Mouse (Mus musculus) forebrain, postnatal 0 days (tissue): ENCODE measurements around the gene Ptcd1. TPM values are rescaled to one million over a fixed set of nuclear protein-coding genes. Genes with fewer than 3 reads are reported as not detected.

ENCODE experiments used
- ATAC-seq: fragments of 200-750 bp; cut with Nextera tagmentation; 2 replicates; pipeline ENCODE4 v1.8.0; 2017; ENCODE audit warnings: mild to moderate bottlenecking, moderate library complexity
- DNase-seq: peaks from one replicate; pipeline ENCODE4 v3.0.0-alpha.2; 2015
- H3K27ac ChIP-seq: fragments of 300-500 bp; sonication (generic); 2 replicates; pipeline ENCODE4 v1.5.1; 2014; ENCODE audit warnings: low read depth, mild to moderate bottlenecking, antibody characterized with exemption, low read length, moderate library complexity, mixed read lengths
- H3K27me3 ChIP-seq: fragments of 300-500 bp; sonication (generic); 2 replicates; pipeline ENCODE4 v1.6.1; 2014; ENCODE audit warnings: mild to moderate bottlenecking, low read length, mixed read lengths; ENCODE audit not compliant: insufficient read depth
- H3K36me3 ChIP-seq: fragments of 300-500 bp; sonication (generic); 2 replicates; pipeline ENCODE4 v1.6.1; 2014; ENCODE audit warnings: mild to moderate bottlenecking, moderate library complexity; ENCODE audit not compliant: insufficient read depth
- H3K4me1 ChIP-seq: fragments of 300-500 bp; sonication (generic); 2 replicates; pipeline ENCODE4 v1.6.1; 2014; ENCODE audit warnings: antibody characterized with exemption; ENCODE audit not compliant: insufficient read depth
- H3K4me2 ChIP-seq: fragments of 300-500 bp; sonication (generic); 2 replicates; pipeline ENCODE4 v1.6.1; 2014; ENCODE audit warnings: low read depth, mild to moderate bottlenecking, moderate library complexity
- H3K4me3 ChIP-seq: fragments of 300-500 bp; sonication (generic); 2 replicates; pipeline ENCODE4 v1.5.1; 2014; ENCODE audit warnings: low read depth, low read length, mixed read lengths
- H3K9ac ChIP-seq: fragments of 300-500 bp; sonication (generic); 2 replicates; pipeline ENCODE4 v1.6.1; 2014; ENCODE audit warnings: mild to moderate bottlenecking
- H3K9me3 ChIP-seq: fragments of 300-500 bp; sonication (generic); 2 replicates; pipeline ENCODE4 v1.6.1; 2016; ENCODE audit warnings: low read length
- CTCF ChIP-seq: sonication (generic); IDR thresholded peaks from 2 replicates; pipeline ENCODE4 v1.5.1; 2016; ENCODE audit warnings: antibody characterized with exemption, control low read depth, low read depth
- WGBS: fragments of 180-500 bp; shearing (Covaris S2); extraction: QIAGEN DNeasy Blood & Tissue Kit; methylation state at CpG from one replicate; pipeline ENCODE4 v1.1.7; 2014; 5-methylcytosine and 5-hydroxymethylcytosine counted together
- polyA plus RNA-seq: library from polyadenylated mRNA; unstranded; fragments of >200 nt; fragmentation: Nextera tagmentation; extraction: Ambion mirVana; gene quantifications from 2 replicates; pipeline ENCODE4 v1.2.1, GENCODE M21; 2015
- total RNA-seq: library from RNA; depleted of rRNA; stranded (reverse); fragments of >200 nt; gene quantifications from 2 replicates; pipeline ENCODE4 v1.2.3, GENCODE M21; 2014

Gene Ptcd1
- total and polyA plus RNA-seq, 2 experiments from 2014 or later, result 21.7 to 32.6 TPM

- WGBS, result 97% methylated on average over 6 of the region's 6 CpGs
- H3K27ac ChIP-seq, result no peak overlapping the region
- no peak for ATAC-seq
- H3K36me3 ChIP-seq, result peaks cover 20% of the 10 kb centered on the region
- no peak overlapping the region for H3K9ac ChIP-seq
- H3K27me3 ChIP-seq, result no peaks in the 10 kb centered on the region
- DNase-seq, result no peak
- H3K4me2 ChIP-seq, result no peak overlapping the region
- TF ChIP-seq CTCF, result no peak
- H3K4me1 ChIP-seq, result peaks cover 13% of the 10 kb centered on the region
- H3K4me3 ChIP-seq, result no peak overlapping the region
- no peaks in the 10 kb centered on the region for H3K9me3 ChIP-seq
Measured at GRCm38 (mm10) chr5:145207385-145207784, 40.5 kb upstream of the Ptcd1 start.

DNA sequence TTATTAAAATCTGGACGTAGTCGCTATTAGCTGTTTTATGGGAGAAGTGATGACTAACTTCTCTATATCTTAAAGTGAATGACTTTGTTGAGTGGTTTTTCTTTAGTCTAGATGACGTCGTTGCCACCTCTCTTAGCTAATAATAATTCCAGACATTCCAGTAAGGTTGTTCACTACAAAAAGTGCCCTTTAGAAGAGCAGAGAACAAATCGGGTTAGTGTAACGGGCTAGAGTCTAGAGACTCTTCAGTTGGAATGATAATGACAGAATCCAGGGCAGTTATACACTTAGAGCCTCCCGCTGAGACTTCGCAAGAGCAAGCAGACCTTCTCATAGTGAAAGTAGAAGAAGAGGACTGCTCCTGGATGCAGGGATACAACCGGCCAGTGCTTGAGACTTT lies 38.1 kb upstream of the Ptcd1 start:
- ATAC-seq (no peak), DNase-seq (no peak)
- Histone ChIP-seq H3K9ac (peak overlapping the region; percentile 54), H3K4me3 (peak overlapping the region; percentile 60), H3K4me2 (peak overlapping the region; percentile 56), H3K27ac (no peak overlapping the region), H3K4me1 (peaks cover 18% of the 10 kb centered on the region), H3K36me3 (peaks cover under 1% of the 10 kb centered on the region; the same call in 1 of the 2 replicates), H3K9me3 (no peaks in the 10 kb centered on the region), H3K27me3 (no peaks in the 10 kb centered on the region)
- no peak for TF ChIP-seq CTCF
- 24% methylated on average over 9 of the region's 9 CpGs for WGBS

GRCm38 (mm10) chr5:145203936-145204691 lies 37.2 kb upstream of the Ptcd1 start, which contains the start of gene Zkscan5:
Zkscan5 (plus strand) TSS chr5:145204562.
- Histone ChIP-seq H3K36me3 (no peaks in the 10 kb centered on the region; the same call in 1 of the 2 replicates), H3K9me3 (no peaks in the 10 kb centered on the region), H3K4me2 (peak within 1 kb of the TSS; percentile 56), H3K4me1 (peaks cover 18% of the 10 kb centered on the region), H3K9ac (peak within 1 kb of the TSS; percentile 54), H3K27ac (peak within 1 kb of the TSS; percentile 85), H3K4me3 (peak within 1 kb of the TSS; percentile 60), H3K27me3 (no peaks in the 10 kb centered on the region)
- under 1% methylated on average over 22 of the region's 22 CpGs for WGBS
- DNase-seq (peak; percentile 97), ATAC-seq (peak; percentile 95)
- TF ChIP-seq CTCF, result no peak; the same call in 1 of the 2 replicates

- Histone ChIP-seq H3K27ac (no peak overlapping the region), H3K4me2 (no peak overlapping the region), H3K9ac (no peak overlapping the region), H3K4me3 (no peak overlapping the region), H3K27me3 (no peaks in the 10 kb centered on the region), H3K36me3 (peaks cover 7% of the 10 kb centered on the region; the same call in 1 of the 2 replicates), H3K4me1 (peaks cover 18% of the 10 kb centered on the region), H3K9me3 (no peaks in the 10 kb centered on the region)
- ATAC-seq (no peak), DNase-seq (no peak)
- TF ChIP-seq CTCF, result no peak
- WGBS, result 53% methylated on average over 3 of the region's 3 CpGs
Measured at GRCm38 (mm10) chr5:145202446-145202845, 35.5 kb upstream of the Ptcd1 start.

- H3K27ac ChIP-seq, result peak within 1 kb of the TSS; percentile 73
- H3K36me3 ChIP-seq, result peaks cover 11% of the 10 kb centered on the region
- H3K4me1 ChIP-seq, result peaks cover 18% of the 10 kb centered on the region
- TF ChIP-seq CTCF, result no peak
- no peaks in the 10 kb centered on the region for H3K9me3 ChIP-seq
- peak within 1 kb of the TSS; percentile 73 for H3K9ac ChIP-seq
- ATAC-seq (peak; percentile 17), DNase-seq (peak; percentile 90)
- H3K4me2 ChIP-seq, result peak within 1 kb of the TSS; percentile 99
- under 1% methylated on average over 37 of the region's 37 CpGs for WGBS
- H3K4me3 ChIP-seq, result peak within 1 kb of the TSS; percentile 82
- no peaks in the 10 kb centered on the region for H3K27me3 ChIP-seq
Measured at GRCm38 (mm10) chr5:145201321-145201991, 34.5 kb upstream of the Ptcd1 start, which contains the start of gene Zkscan14. Zkscan14 (minus strand) TSS chr5:145201868.

DNA sequence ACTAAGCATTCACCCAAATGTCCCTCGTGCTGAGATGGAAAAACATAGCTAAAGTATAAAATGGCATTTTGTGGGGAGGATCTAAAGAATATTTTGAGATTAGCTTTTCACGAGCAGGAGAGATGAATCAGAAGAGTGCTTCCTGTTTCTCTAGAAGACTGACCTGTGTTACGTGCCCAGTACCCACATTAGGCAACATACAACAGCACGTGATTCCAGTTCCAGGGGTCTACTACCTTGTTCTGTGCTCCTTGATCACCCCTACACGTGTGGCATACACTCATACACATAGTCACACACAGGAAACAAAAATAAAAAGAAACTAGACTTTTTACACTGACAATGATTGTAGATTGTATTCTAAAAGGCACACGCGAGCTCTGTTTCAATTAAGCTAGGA lies 33.5 kb upstream of the Ptcd1 start:
- ATAC-seq (no peak), DNase-seq (no peak)
- Histone ChIP-seq H3K4me2 (peak overlapping the region; percentile 99; the same call in 1 of the 2 replicates), H3K27me3 (no peaks in the 10 kb centered on the region), H3K4me1 (peaks cover 11% of the 10 kb centered on the region), H3K9ac (no peak overlapping the region), H3K36me3 (peaks cover 20% of the 10 kb centered on the region), H3K27ac (no peak overlapping the region), H3K4me3 (no peak overlapping the region), H3K9me3 (no peaks in the 10 kb centered on the region)
- TF ChIP-seq CTCF, result no peak
- 78% methylated on average over 7 of the region's 7 CpGs for WGBS

DNA sequence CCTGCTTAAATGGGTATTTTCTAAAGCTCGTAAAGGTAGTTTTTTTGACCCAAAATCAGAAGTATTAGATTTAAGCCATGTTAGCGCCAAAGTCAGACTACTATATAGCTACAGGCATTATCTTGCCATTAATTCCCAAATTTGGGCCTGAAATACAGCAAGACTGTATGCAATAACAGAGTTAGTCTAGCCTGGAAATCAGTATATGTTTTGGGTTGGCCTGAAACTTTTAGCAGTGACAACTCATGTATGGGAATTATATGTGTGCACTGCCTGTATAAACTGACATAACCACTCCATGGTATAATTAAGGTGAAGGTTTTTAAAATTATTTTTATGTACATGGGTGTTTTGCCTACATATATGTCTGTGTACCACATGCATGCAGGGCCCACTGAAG lies 25.1 kb upstream of the Ptcd1 start, which contains the start of gene Atp5j2:
Atp5j2 (minus strand) TSS at position 101 of the 400 bp plus-strand sequence.
- no peaks in the 10 kb centered on the region for H3K9me3 ChIP-seq
- peak within 1 kb of the TSS; percentile 88 for H3K27ac ChIP-seq
- peaks cover 14% of the 10 kb centered on the region; the same call in 1 of the 2 replicates for H3K4me1 ChIP-seq
- H3K36me3 ChIP-seq, result peaks cover 39% of the 10 kb centered on the region
- peak within 1 kb of the TSS; percentile 97 for H3K9ac ChIP-seq
- TF ChIP-seq CTCF, result no peak
- peak within 1 kb of the TSS; percentile 77 for H3K4me3 ChIP-seq
- peak within 1 kb of the TSS; percentile 84 for H3K4me2 ChIP-seq
- ATAC-seq, result no peak
- DNase-seq, result no peak
- 75% methylated on average over 2 of the region's 2 CpGs for WGBS
- no peaks in the 10 kb centered on the region for H3K27me3 ChIP-seq
